Mouse (Mus musculus) bone marrow macrophage, adult 2 months (primary cell): ENCODE measurements at regions not wholly inside any gene's neighbourhood (a gene's known extent, or its start where the extent isn't known, plus 50 kb on each side); places are given as distances from the start of the nearest gene placed in this dataset.

Experiments used
- H3K27ac ChIP-seq: 2 replicates; pipeline ENCODE4 v1.5.1; 2012; ENCODE audit warnings: low read depth, low read length; ENCODE audit not compliant: insufficient read depth
- H3K4me1 ChIP-seq: 2 replicates; pipeline ENCODE4 v1.6.1; 2012; ENCODE audit warnings: low read length; ENCODE audit not compliant: control insufficient read depth, insufficient read depth
- H3K4me3 ChIP-seq: 2 replicates; pipeline ENCODE4 v1.5.1; 2012; ENCODE audit warnings: mild to moderate bottlenecking, low read length, moderate library complexity; ENCODE audit not compliant: insufficient read depth
- CTCF ChIP-seq: IDR thresholded peaks from 2 replicates; pipeline ENCODE4 v1.5.1; 2012; ENCODE audit warnings: low read depth, mild to moderate bottlenecking, low read length, moderate library complexity
- POLR2A ChIP-seq: IDR thresholded peaks from 2 replicates; pipeline ENCODE4 v1.6.1; 2012; ENCODE audit warnings: mild to moderate bottlenecking, low read depth, low read length, borderline replicate concordance

GRCm38 (mm10) chr3:37834626-37835025, 110.3 kb upstream of the Gm5148 start:
- no peaks in the 10 kb centered on the region for H3K4me1 ChIP-seq
- TF ChIP-seq CTCF (no peak), POLR2A (no peak)
- H3K27ac ChIP-seq: no peak overlapping the region
- H3K4me3 ChIP-seq: no peak overlapping the region

DNA sequence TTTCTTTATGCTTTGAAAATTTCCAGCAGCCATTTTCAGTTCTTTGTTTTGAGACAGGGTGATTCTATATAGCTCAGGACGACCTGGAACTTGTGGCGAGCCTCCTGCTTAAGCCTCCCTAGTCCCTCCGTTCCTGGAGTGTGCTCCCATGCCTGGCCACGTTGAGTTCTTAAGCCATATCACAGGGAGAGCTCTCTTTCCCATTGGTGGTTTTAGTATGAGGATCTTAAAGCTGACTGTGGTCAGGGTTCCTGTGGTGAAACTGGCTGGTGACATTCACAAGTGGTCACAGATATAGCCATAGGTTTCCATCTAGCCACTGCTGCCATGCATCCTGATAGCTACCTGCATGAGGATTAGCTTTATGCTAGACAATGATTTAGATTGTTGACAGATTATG, 109.1 kb upstream of the Gm5148 start:
- Histone ChIP-seq H3K4me1 (no peaks in the 10 kb centered on the region), H3K27ac (no peak overlapping the region), H3K4me3 (no peak overlapping the region)
- TF ChIP-seq POLR2A (no peak), CTCF (no peak)

DNA sequence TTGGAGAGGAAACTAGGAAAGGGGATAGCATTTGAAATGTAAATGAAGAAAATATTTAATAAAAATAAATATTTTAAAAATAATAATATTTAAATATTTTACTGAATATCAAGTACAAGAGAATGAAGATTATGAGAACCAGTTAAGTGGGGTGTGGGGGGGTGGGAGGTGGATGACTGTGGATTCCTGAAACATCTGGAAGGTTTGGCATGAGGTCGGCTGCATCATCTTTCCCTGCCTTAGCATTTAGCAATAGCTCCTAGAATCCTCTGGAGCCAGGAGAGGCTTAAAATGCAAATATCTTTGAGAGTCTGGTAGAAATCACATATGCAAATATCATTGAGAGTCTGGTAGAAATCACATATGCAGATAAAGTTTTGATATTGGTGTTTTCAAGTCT, 103.3 kb upstream of the Gm5148 start:
- Histone ChIP-seq H3K4me3 (no peak overlapping the region), H3K27ac (no peak overlapping the region), H3K4me1 (no peaks in the 10 kb centered on the region)
- TF ChIP-seq CTCF (no peak), POLR2A (no peak)

DNA sequence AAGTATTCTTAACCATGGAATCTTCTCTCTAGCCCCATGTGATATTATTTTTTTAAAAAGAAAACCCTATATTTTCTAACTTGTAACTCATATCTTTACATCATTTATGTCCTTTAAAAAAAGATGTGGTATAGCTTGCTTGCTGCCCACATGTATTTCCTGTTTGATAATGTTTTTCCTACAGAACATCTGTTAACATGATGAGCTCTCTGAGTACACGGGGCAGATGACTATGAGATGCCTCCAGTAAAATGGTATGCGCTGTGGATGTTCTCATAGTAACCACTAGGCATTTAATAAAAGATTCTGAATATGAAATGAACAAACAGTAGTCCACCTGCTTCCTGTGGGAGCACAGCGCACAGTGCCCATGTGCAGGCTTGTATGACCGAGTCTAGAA, 101.3 kb upstream of the Gm5148 start:
- H3K27ac ChIP-seq: no peak overlapping the region
- no peak for TF ChIP-seq CTCF
- TF ChIP-seq POLR2A: no peak
- no peaks in the 10 kb centered on the region for H3K4me1 ChIP-seq
- no peak overlapping the region for H3K4me3 ChIP-seq

DNA sequence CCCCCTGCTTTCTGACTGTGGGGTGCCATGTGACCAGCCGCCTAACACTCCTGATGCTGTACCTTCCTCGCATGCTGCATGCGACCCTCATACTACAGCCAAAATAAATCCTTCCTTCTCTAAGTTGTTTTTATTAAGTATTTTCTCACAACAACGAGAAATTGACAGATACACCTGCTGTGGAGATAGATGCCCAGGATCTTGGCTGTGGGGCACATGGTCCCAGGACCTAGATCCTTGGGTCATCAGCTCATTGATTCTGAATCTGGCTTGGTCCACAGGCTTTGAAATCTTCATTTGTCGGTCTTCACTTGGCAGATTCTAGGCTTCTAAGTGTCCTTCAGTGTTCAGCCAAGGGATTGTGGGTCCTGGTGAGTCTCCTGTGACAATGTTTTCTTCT, 100.4 kb upstream of the Gm5148 start:
- Histone ChIP-seq H3K4me3 (no peak overlapping the region), H3K27ac (no peak overlapping the region), H3K4me1 (no peaks in the 10 kb centered on the region)
- no peak for TF ChIP-seq CTCF
- no peak for TF ChIP-seq POLR2A

DNA sequence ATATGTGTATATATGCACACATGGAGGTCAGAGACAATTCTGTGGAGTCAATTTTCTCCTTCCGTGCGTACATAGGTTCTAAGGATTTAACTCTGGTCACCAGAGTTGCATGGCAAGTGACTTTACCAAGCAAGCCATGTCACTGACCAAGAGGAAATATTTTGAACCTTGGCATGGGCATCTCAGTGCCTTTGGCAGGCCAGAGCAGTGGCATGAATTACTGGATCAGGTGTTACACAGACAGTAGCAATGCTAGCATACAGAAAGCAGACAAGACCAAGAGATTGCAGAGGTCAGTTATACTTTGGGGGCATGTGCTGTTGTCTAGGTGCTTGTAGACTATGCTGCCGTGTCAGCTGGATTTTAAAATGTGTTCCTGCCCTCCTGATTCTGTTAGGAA, 95.2 kb upstream of the Gm5148 start:
- Histone ChIP-seq H3K4me1 (0 out of 2 replicates have a peak, but pooled peaks cover 2% of the 10 kb centered on the region), H3K27ac (no peak overlapping the region), H3K4me3 (no peak overlapping the region)
- no peak for TF ChIP-seq CTCF
- TF ChIP-seq POLR2A: no peak

DNA sequence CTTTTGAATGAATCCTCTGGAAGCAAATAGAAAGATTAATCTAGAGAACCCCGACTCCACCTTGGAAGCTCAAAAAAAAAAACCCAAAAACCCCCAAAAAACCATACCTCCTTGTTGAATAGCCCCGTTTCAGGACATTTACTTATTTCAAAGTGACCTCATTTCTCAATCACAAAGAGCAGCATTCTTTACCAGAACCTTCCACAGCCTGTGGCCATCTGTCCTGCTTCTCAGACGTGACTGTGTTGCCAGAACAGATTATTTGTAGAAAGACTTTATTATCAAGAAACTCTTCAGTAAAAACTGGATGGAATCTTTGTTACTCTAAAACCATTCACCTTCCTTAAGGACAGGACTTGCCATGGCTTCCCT, 93.1 kb upstream of the Gm5148 start:
- Histone ChIP-seq H3K4me1 (0 out of 2 replicates have a peak, but pooled peaks cover 2% of the 10 kb centered on the region), H3K27ac (no peak overlapping the region), H3K4me3 (no peak overlapping the region)
- TF ChIP-seq CTCF (no peak), POLR2A (no peak)

DNA sequence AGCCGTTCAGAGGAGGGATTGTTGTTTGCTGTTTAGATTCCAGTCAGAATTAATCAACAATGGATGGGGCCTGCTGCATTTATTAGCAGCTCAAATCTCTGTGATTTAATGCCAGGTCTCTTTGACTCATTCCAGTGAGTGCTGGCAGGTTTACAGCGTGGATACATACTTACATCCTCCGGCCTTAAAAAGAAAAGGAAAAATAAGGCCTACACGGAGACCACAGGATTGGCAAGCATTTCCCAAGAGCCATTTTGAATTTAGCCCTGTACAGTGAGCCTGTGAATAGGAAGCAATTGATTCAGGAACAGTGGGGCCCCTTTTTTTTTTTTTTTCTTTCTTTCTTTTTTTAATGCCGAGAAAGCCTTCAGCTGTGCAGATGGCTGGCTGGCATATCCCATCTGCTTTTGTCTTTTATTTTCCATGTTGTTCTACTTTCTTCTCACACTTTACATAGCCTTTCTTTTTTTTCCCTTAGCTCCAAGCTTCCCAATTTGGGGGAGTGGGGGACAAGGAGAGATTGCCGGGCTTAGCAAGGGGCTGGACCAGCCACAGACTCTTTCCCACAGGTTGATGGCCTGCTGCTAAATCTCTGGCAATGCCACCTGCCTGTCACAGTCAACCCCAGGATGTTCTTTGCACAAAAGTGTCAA, 92.6 kb upstream of the Gm5148 start:
- Histone ChIP-seq H3K4me1 (0 out of 2 replicates have a peak, but pooled peaks cover 2% of the 10 kb centered on the region), H3K27ac (no peak overlapping the region), H3K4me3 (no peak overlapping the region)
- TF ChIP-seq CTCF: no peak
- TF ChIP-seq POLR2A: no peak

- Histone ChIP-seq H3K4me3 (no peak overlapping the region), H3K4me1 (0 out of 2 replicates have a peak, but pooled peaks cover 2% of the 10 kb centered on the region), H3K27ac (no peak overlapping the region)
- TF ChIP-seq POLR2A (no peak), CTCF (no peak)
These were observed 91.5 kb upstream of the Gm5148 start for GRCm38 (mm10) chr3:37815771-37816170.

GRCm38 (mm10) chr3:37812936-37813335, 88.6 kb upstream of the Gm5148 start:
- Histone ChIP-seq H3K4me3 (no peak overlapping the region), H3K4me1 (0 out of 2 replicates have a peak, but pooled peaks cover 2% of the 10 kb centered on the region), H3K27ac (no peak overlapping the region)
- TF ChIP-seq POLR2A: no peak
- TF ChIP-seq CTCF: no peak
